ENCODE assay signal across 22 mouse cellular contexts in the genomic region with DNA sequence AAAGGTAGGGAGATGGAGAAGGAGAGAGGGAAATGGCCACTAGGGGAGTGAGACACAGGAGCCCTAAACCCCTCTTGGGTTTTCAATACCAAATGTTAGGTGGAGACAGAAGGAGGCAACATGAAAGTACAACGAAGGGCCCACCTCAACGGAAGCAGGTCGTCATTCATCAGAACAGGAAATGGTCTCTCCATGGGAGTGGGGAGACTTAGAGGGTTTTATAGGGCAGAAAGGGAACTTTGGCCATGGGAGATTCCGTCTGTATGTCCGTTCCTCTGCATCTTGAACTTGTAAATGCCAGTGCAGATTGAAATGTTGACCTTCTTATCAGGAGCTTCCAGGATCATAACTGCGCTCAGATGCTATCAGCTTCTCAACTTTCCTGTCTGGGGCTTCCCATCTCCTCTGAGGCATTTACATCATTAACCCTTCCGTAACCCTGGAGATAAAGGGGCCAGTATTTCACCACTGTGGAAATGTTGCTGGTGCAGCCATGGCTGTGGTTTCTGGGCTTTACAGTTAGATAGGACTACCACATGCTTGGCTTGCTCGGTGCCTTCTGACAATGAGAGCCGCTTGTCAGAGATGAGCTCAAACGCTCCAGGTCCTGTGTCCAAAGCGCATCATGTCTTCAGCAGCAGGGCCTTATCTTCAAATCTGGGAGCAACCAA. TPM values are rescaled to one million over a fixed set of nuclear protein-coding genes. Genes with fewer than 3 reads are reported as not detected.
"Had no signal": no experiment of that assay in that cellular context is flagged by ENCODE, and none has a peak within 500 bp of the region (broad histone marks: within the 10 kb centered on the region; RNA-seq: fewer than 3 reads in every experiment).

No protein-coding gene starts in this region.

- H3K27ac ChIP-seq: liver, embryonic 13.5 days; midbrain, embryonic 12.5 days; midbrain, embryonic 15.5 days; neural tube, embryonic 12.5 days; neural tube, embryonic 15.5 days; stomach, postnatal 0 days had no signal

- ATAC-seq: lung, postnatal 0 days; midbrain, embryonic 15.5 days had no signal

- H3K27me3 ChIP-seq: liver, embryonic 13.5 days; midbrain, embryonic 12.5 days; midbrain, embryonic 15.5 days; neural tube, embryonic 12.5 days; neural tube, embryonic 15.5 days had no signal

- H3K9me3 ChIP-seq: liver, embryonic 13.5 days; midbrain, embryonic 12.5 days; midbrain, embryonic 15.5 days; neural tube, embryonic 12.5 days; neural tube, embryonic 15.5 days had no signal

- H3K4me3 ChIP-seq: liver, embryonic 13.5 days; midbrain, embryonic 12.5 days; midbrain, embryonic 15.5 days; neural tube, embryonic 12.5 days; neural tube, embryonic 15.5 days had no signal

- H3K9ac ChIP-seq: liver, embryonic 13.5 days; midbrain, embryonic 12.5 days; midbrain, embryonic 15.5 days; neural tube, embryonic 12.5 days; neural tube, embryonic 15.5 days had no signal

- DNase-seq: kidney, adult 18-20 months; kidney, adult 9 months; kidney, postnatal 14 days; kidney, postnatal 4 days; layer of hippocampus, adult 9-11 months; liver, embryonic 13.5 days; lung, adult 2 months; lung, postnatal 36 days; right cerebral cortex, adult 18-20 months; right cerebral cortex, postnatal 14 days; right cerebral cortex, postnatal 4 days; thymus, adult 2 months; thymus, postnatal 14 days; thymus, postnatal 4 days had no signal

- H3K36me3 ChIP-seq: liver, embryonic 13.5 days; midbrain, embryonic 12.5 days; midbrain, embryonic 15.5 days; neural tube, embryonic 12.5 days; neural tube, embryonic 15.5 days had no signal

- H3K4me1 ChIP-seq: midbrain, embryonic 12.5 days; midbrain, embryonic 15.5 days; neural tube, embryonic 12.5 days; neural tube, embryonic 15.5 days had no signal

- H3K4me2 ChIP-seq: liver, embryonic 13.5 days; midbrain, embryonic 12.5 days; midbrain, embryonic 15.5 days; neural tube, embryonic 12.5 days; neural tube, embryonic 15.5 days had no signal

RNA-seq across cellular contexts. Expression of a gene that starts 6.9 kb away (rescaled TPM):
- polyA plus RNA-seq: limb, embryonic 11.5 days; liver, adult 2 months; lung, adult 2 months; lung, postnatal 0 days; neural tube, embryonic 12.5 days had no signal
